Mouse (Mus musculus) midbrain, postnatal 0 days (tissue): ENCODE measurements at regions not wholly inside any gene's neighbourhood (a gene's known extent, or its start where the extent isn't known, plus 50 kb on each side); places are given as distances from the start of the nearest gene placed in this dataset.

ENCODE experiments used
- ATAC-seq: fragments of 200-750 bp; cut with Nextera tagmentation; 2 replicates; pipeline ENCODE4 v1.8.0; 2017; ENCODE audit warnings: moderate number of reproducible peaks, mild to moderate bottlenecking, moderate TSS enrichment, moderate library complexity; ENCODE audit not compliant: low FRiP score
- DNase-seq: peaks from one replicate; pipeline ENCODE4 v3.0.0-alpha.2; 2015; ENCODE audit warnings: low spot score
- H3K27ac ChIP-seq: fragments of 300-500 bp; sonication (generic); 2 replicates; pipeline ENCODE4 v1.5.1; 2014; ENCODE audit warnings: low read depth, mild to moderate bottlenecking, low read length, mixed read lengths
- H3K27me3 ChIP-seq: fragments of 300-500 bp; sonication (generic); 2 replicates; pipeline ENCODE4 v1.6.1; 2014; ENCODE audit warnings: low read length, control low read depth, mixed read lengths; ENCODE audit not compliant: insufficient read depth
- H3K36me3 ChIP-seq: fragments of 300-500 bp; sonication (generic); 2 replicates; pipeline ENCODE4 v1.6.1; 2014; ENCODE audit warnings: low read length, control low read depth, mixed read lengths; ENCODE audit not compliant: insufficient read depth
- H3K4me1 ChIP-seq: fragments of 300-500 bp; sonication (generic); 2 replicates; pipeline ENCODE4 v1.6.1; 2014; ENCODE audit warnings: mild to moderate bottlenecking, control low read depth, antibody characterized with exemption, low read length, mixed read lengths; ENCODE audit not compliant: insufficient read depth
- H3K4me2 ChIP-seq: fragments of 300-500 bp; sonication (generic); 2 replicates; pipeline ENCODE4 v1.6.1; 2014; ENCODE audit warnings: low read depth, mild to moderate bottlenecking, low read length, mixed read lengths; ENCODE audit not compliant: poor library complexity, severe bottlenecking
- H3K4me3 ChIP-seq: fragments of 300-500 bp; sonication (generic); 2 replicates; pipeline ENCODE4 v1.5.1; 2014; ENCODE audit warnings: low read depth, mild to moderate bottlenecking, low read length, moderate library complexity
- H3K9ac ChIP-seq: fragments of 300-500 bp; sonication (generic); replicated peaks from 2 replicates; pipeline ENCODE4 v1.6.1; 2014; ENCODE audit warnings: mild to moderate bottlenecking, low read length, moderate library complexity, mixed read lengths; ENCODE audit not compliant: poor library complexity, severe bottlenecking
- H3K9me3 ChIP-seq: fragments of 300-500 bp; sonication (generic); 2 replicates; pipeline ENCODE4 v1.6.1; 2016; ENCODE audit warnings: low read length, control low read depth
- CTCF ChIP-seq: IDR thresholded peaks from 2 replicates; pipeline ENCODE4 v1.5.1; 2016; ENCODE audit warnings: antibody characterized with exemption, mild to moderate bottlenecking
- WGBS: fragments of 180-500 bp; shearing (Covaris S2); extraction: QIAGEN DNeasy Blood & Tissue Kit; methylation state at CpG from one replicate; pipeline ENCODE4 v1.1.7; 2014; 5-methylcytosine and 5-hydroxymethylcytosine counted together

DNA sequence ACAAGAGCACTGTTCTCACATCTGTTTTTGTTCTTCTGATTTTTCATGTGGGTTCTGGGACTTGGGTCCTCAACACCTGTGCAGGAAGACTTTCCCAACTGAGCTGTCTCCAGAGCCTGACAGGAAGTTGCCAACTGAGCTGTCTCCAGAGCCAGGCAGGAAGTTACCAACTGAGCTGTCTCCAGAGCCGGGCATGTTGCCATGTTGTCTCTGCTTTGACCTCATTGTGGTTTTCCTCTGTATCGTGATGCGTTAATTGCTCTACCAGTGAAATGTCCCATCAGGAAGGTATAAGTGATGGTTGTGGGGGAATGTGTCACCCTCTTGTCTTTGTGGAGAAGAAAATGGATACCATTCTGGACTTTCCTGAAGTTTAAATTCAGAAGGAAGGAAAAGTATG is 54.4 kb upstream of the Olfm4 start:
- H3K4me1 ChIP-seq, result no peaks in the 10 kb centered on the region
- H3K27me3 ChIP-seq, result no peaks in the 10 kb centered on the region
- H3K9ac ChIP-seq, result no peak overlapping the region
- H3K27ac ChIP-seq, result no peak overlapping the region
- no peak overlapping the region for H3K4me3 ChIP-seq
- H3K4me2 ChIP-seq, result no peak overlapping the region
- no peaks in the 10 kb centered on the region for H3K9me3 ChIP-seq
- TF ChIP-seq CTCF, result no peak
- WGBS, result 87% methylated on average over 3 of the region's 3 CpGs
- ATAC-seq (no peak), DNase-seq (no peak)
- no peaks in the 10 kb centered on the region for H3K36me3 ChIP-seq

GRCm38 (mm10) chr14:79927161-79927560 is 56.7 kb upstream of the Olfm4 start:
- Histone ChIP-seq H3K9me3 (no peaks in the 10 kb centered on the region), H3K4me2 (no peak overlapping the region), H3K4me3 (no peak overlapping the region), H3K4me1 (no peaks in the 10 kb centered on the region), H3K36me3 (no peaks in the 10 kb centered on the region), H3K27ac (no peak overlapping the region), H3K9ac (no peak overlapping the region), H3K27me3 (no peaks in the 10 kb centered on the region)
- no peak for TF ChIP-seq CTCF
- DNase-seq (no peak), ATAC-seq (no peak)
- WGBS, result 69% methylated on average over 1 of the region's 1 CpGs

- peak; percentile 53 for DNase-seq
- no peak for TF ChIP-seq CTCF
- H3K4me3 ChIP-seq, result no peak overlapping the region
- 75% methylated on average over 9 of the region's 9 CpGs for WGBS
- H3K4me2 ChIP-seq, result no peak overlapping the region
- no peaks in the 10 kb centered on the region for H3K9me3 ChIP-seq
- ATAC-seq, result no peak
- no peak overlapping the region for H3K9ac ChIP-seq
- H3K27ac ChIP-seq, result no peak overlapping the region
- H3K36me3 ChIP-seq, result no peaks in the 10 kb centered on the region
- peaks cover 2% of the 10 kb centered on the region; the same call in 1 of the 2 replicates for H3K4me1 ChIP-seq
- no peaks in the 10 kb centered on the region; the same call in 1 of the 2 replicates for H3K27me3 ChIP-seq
Observed at GRCm38 (mm10) chr14:79916960-79917848, 66.7 kb upstream of the Olfm4 start.

- Histone ChIP-seq H3K27ac (no peak overlapping the region), H3K9ac (no peak overlapping the region), H3K36me3 (no peaks in the 10 kb centered on the region), H3K4me2 (no peak overlapping the region), H3K27me3 (no peaks in the 10 kb centered on the region; the same call in 1 of the 2 replicates), H3K9me3 (no peaks in the 10 kb centered on the region), H3K4me1 (peaks cover 2% of the 10 kb centered on the region; the same call in 1 of the 2 replicates), H3K4me3 (no peak overlapping the region)
- no peak for TF ChIP-seq CTCF
- ATAC-seq, result no peak
- no peak for DNase-seq
- 80% methylated on average over 4 of the region's 4 CpGs for WGBS
Observed at GRCm38 (mm10) chr14:79914966-79915365, 68.9 kb upstream of the Olfm4 start.

GRCm38 (mm10) chr14:79913315-79913714 is 70.6 kb upstream of the Olfm4 start:
- Histone ChIP-seq H3K9me3 (no peaks in the 10 kb centered on the region), H3K27me3 (no peaks in the 10 kb centered on the region; the same call in 1 of the 2 replicates), H3K4me2 (no peak overlapping the region), H3K4me3 (no peak overlapping the region), H3K9ac (no peak overlapping the region), H3K27ac (no peak overlapping the region), H3K4me1 (peaks cover 2% of the 10 kb centered on the region; the same call in 1 of the 2 replicates), H3K36me3 (no peaks in the 10 kb centered on the region)
- DNase-seq (no peak), ATAC-seq (no peak)
- TF ChIP-seq CTCF, result peak; percentile 29

DNA sequence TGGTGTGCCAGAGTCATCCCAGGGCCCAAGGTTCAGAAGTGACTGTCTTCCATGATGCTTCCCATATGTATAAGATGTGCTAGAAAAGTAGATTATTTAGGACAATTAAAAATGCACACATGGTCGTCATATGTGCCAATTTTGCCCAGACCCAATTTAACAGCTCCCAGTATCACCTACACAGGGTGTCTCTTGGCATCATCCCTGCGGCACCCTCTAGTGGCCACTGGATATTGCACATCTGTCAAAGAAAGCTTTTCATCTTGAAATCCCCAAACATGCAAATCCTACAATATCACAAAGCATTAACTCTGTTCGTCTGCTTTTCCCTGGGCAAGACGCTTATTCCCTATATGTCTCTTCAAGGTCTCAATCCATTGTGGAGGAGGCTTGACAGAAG is 71.3 kb upstream of the Olfm4 start:
- Histone ChIP-seq H3K9ac (no peak overlapping the region), H3K4me2 (no peak overlapping the region), H3K4me3 (no peak overlapping the region), H3K4me1 (peaks cover 2% of the 10 kb centered on the region; the same call in 1 of the 2 replicates), H3K9me3 (no peaks in the 10 kb centered on the region), H3K27me3 (no peaks in the 10 kb centered on the region; the same call in 1 of the 2 replicates), H3K27ac (no peak overlapping the region), H3K36me3 (no peaks in the 10 kb centered on the region)
- DNase-seq, result peak; percentile 66
- WGBS, result 27% methylated on average over 4 of the region's 4 CpGs
- ATAC-seq, result no peak
- TF ChIP-seq CTCF, result peak; percentile 84
